Mouse (Mus musculus): ENCODE data around the gene Crybg2. TPM values are rescaled to one million over a fixed set of nuclear protein-coding genes. Genes with fewer than 3 reads are reported as not detected.

Gene Crybg2
- total RNA-seq, 2 experiments from 2014 or later, result 0.25 to 0.28 TPM

Other genes starting within 250 kb of the Crybg2 start
- 10 to 100 TPM; 29.5 to 31.0 TPM for gene Rps6ka1, start 173.0 kb upstream of the Crybg2 start, total RNA-seq (2021)
- gene Hmgn2, start 92.2 kb upstream of the Crybg2 start, total RNA-seq (2021), result 100 to 1,000 TPM; 497 to 511 TPM
- 10 to 100 TPM; 42.9 to 46.3 TPM for gene Dhdds, start 59.9 kb upstream of the Crybg2 start, total RNA-seq (2021)
- gene Lin28a, start 42.0 kb upstream of the Crybg2 start, total RNA-seq (2021), result under 1 TPM; 0.50 to 0.73 TPM
- gene Zfp683, start 7.0 kb upstream of the Crybg2 start, total RNA-seq (2021), result not detected
- 10 to 100 TPM; 10.1 to 14.4 TPM for gene Cd52, start 34.3 kb downstream of the Crybg2 start, total RNA-seq (2021)
- gene Ubxn11, start 41.8 kb downstream of the Crybg2 start, total RNA-seq (2021), result 10 to 100 TPM in 1 of 2 experiments, 1 to 10 TPM in 1; 9.4 to 13.4 TPM
- 100 to 1,000 TPM; 108 to 111 TPM for gene Sh3bgrl3, start 68.0 kb downstream of the Crybg2 start, total RNA-seq (2021)
- 10 to 100 TPM; 26.1 to 26.6 TPM for gene Cep85, start 126.3 kb downstream of the Crybg2 start, total RNA-seq (2021)
- gene Gm7534, start 142.2 kb downstream of the Crybg2 start, total RNA-seq (2021), result not detected
- not detected for gene Catsper4, start 166.6 kb downstream of the Crybg2 start, total RNA-seq (2021)
- 1 to 10 TPM in 1 of 2 experiments, under 1 TPM in 1; 0.34 to 3.0 TPM for gene Cnksr1, start 177.6 kb downstream of the Crybg2 start, total RNA-seq (2021)
- gene E130218I03Rik, start 182.8 kb downstream of the Crybg2 start, total RNA-seq (2021), result not detected
- 10 to 100 TPM; 11.3 to 12.5 TPM for gene Zfp593, start 184.8 kb downstream of the Crybg2 start, total RNA-seq (2021)
- not detected for gene Gm30191, start 186.1 kb downstream of the Crybg2 start, total RNA-seq (2021)
- gene Grrp1, start 193.3 kb downstream of the Crybg2 start, total RNA-seq (2021), result 10 to 100 TPM in 1 of 2 experiments, 1 to 10 TPM in 1; 9.4 to 10.8 TPM
- gene Pdik1l, start 227.1 kb downstream of the Crybg2 start, total RNA-seq (2021), result 10 to 100 TPM; 23.2 to 24.5 TPM